Mouse (Mus musculus): ENCODE data around the gene Cldn3. TPM values are rescaled to one million over a fixed set of nuclear protein-coding genes. Genes with fewer than 3 reads are reported as not detected.

Cldn3 gene
- polyA plus RNA-seq (2012; rRNA removed): 3.4 and 6.5 TPM in 2 replicates

DNA sequence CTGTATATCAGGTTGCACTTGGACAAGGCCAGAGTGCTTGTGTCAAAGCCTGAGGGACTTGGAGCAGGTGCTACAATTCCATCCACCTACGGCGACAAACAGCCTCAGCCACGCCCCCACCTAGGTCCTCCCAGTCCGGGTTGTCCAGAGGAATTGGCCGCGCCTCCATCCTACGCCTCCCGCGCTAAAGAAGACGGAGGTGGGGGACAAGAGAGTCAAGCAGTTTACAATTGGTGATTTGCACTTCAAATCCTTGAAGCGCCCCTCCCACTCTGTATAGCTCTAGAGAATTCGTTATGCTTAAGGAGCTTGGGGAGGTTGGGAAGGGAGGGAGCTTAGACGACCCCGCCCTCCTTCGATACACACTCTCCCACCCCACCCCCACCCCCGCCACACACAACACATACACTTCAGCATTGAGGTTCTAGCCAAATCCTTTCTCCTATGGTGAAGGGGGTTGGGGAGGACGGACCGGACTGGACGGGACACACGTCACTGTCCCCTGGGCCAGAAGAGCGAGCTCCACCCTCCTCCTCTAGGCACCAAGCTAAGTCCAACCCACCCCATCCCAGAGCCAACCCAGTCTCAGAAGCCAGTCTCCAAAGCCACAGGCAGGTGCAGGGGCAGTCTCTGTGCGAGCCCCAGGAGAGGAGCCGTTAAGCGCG is at the start of gene Cldn3:
TSS of gene Cldn3 (plus strand) at position 582 of the 665 bp plus-strand sequence.

DNA sequence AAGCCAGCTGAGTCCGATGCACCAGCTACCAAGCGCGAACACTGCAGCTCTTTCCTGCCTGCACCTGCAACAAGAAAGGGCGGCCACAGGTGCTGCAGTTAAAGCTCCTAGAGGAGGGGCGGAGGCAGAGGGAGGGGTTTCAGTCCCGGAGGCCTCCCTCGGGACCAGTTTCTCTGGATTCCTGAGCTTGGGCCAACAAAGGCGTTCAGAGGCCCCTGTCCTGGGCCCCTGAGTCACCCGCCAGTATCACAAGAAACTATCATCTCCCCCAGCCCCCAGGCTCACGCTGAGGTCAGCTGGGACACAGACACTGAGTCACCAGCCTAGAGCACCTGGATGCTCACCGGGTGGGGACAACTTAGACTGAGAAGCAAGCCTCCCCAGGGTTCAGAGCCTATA is 39.2 kb upstream of the Cldn3 start, which contains the start of gene Cldn4:
TSS of gene Cldn4 (minus strand) at position 78 of the 399 bp plus-strand sequence.

DNA sequence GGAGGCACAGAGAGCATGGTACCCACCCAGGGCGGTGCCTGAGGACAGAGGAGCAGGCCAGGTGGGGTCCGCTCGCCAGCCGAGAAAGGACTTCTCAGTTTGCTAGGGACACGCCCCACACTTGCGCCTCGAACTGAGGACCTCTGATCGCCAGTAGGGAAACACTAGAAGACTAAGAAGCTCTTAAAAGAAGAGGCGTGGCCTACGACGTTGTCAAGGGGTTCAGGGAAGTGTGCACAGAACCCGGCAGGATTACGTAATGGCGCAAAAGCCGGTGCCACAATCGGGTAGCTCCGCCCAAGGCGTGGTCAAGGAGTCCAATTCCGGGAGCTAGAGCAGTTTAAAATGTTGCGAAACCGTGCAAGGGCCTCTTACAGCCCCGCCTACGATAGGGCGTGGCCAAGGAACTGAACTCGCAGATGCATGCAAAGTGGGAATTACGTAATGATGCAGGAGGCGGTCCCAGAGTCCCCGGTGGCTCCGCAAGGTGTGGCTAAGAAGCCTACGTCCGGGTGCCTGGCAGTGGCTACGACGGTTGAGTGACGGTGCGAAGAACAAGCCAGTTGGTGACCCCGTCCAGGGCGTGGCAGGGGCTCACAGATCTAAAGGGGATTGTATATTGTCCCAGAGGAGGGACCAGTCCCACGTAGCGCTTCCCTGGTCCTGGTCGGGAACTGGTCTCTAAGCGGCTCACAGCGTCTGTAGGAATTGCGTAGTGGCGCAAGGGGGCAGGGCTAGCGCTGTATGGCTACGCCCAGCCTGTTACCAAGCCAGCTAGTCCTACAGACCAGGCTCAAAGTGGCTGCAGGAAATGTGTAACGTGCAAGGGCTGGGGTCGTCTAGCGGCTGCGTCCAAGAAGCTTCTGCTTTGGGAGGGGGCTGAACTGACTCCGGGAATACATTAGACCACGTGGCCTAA is 22.9 kb downstream of the Cldn3 start, which contains the start of gene Abhd11:
TSS of gene Abhd11 (plus strand) at position 482 of the 919 bp plus-strand sequence.

DNA sequence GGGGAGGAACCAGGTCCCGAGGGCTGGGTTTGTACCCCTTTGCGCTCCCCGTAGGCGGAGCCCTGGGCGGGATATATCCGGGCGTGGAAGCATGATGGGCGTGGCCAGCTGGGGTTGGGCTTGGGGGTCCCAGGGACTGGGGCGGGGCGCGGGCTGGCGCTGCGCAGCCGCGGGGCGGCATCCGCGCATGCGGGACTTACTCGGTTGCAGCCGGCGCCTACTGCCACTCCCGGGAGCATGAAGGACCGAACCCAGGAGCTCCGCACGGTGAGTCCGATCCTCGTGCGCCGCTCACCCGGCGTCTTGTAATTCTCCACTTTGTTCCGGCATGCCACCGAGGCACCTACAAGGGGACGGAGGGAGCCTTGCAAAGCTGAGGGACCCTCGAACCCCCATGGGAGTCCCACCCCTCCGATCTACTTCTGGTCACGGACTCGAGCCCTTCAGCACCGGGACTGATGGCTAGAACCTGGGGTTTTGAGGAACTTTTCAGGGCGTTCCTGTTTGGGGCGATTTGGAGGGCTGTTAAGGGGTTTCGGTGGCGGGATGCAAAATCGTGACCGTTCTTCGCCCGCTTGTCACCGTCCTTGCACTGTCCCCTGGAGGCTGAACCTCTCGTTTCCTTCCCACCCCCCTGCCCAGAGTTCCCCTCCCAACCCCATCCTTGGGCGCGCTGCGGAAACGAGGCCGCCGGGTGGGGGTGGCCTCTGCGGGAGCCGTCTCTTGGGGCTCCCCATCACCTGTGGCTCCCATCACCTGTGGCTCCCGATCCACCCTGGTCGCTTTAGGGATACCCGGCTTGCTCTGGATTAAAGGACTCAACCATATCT is 37.5 kb downstream of the Cldn3 start, which contains the start of gene Stx1a:
TSS of gene Stx1a (plus strand) at position 139 of the 830 bp plus-strand sequence.

Other genes starting within 250 kb of the Cldn3 start
- gene Eln, start 238.9 kb upstream of the Cldn3 start, polyA plus RNA-seq (2012; rRNA removed): 28.7 and 82.5 TPM in 2 replicates
- gene Tmem270, start 79.5 kb upstream of the Cldn3 start, polyA plus RNA-seq (2012; rRNA removed): not detected in 2 replicates
- gene Cldn13, start 70.7 kb upstream of the Cldn3 start, polyA plus RNA-seq (2012; rRNA removed): 0.18 and 0.26 TPM in 2 replicates
- gene Mettl27, start 53.8 kb upstream of the Cldn3 start, polyA plus RNA-seq (2012; rRNA removed): 8.2 and 8.5 TPM in 2 replicates
- gene Cldn4, start 39.3 kb upstream of the Cldn3 start, polyA plus RNA-seq (2012; rRNA removed): 0.41 and 6.9 TPM in 2 replicates
- 79.0 and 84.1 TPM in 2 replicates for gene Abhd11, start 22.9 kb downstream of the Cldn3 start, polyA plus RNA-seq (2012; rRNA removed)
- 112 and 136 TPM in 2 replicates for gene Stx1a, start 37.3 kb downstream of the Cldn3 start, polyA plus RNA-seq (2012; rRNA removed)
- 28.5 and 29.5 TPM in 2 replicates for gene Dnajc30, start 78.0 kb downstream of the Cldn3 start, polyA plus RNA-seq (2012; rRNA removed)
- gene Bud23, start 78.7 kb downstream of the Cldn3 start, polyA plus RNA-seq (2012; rRNA removed): 107 and 110 TPM in 2 replicates
- gene Vps37d, start 92.1 kb downstream of the Cldn3 start, polyA plus RNA-seq (2012; rRNA removed): 56.5 and 60.2 TPM in 2 replicates
- gene Mlxipl, start 103.7 kb downstream of the Cldn3 start, polyA plus RNA-seq (2012; rRNA removed): 1.9 and 2.4 TPM in 2 replicates
- 13.2 and 14.3 TPM in 2 replicates for gene Tbl2, start 163.4 kb downstream of the Cldn3 start, polyA plus RNA-seq (2012; rRNA removed)
- gene Bcl7b, start 182.1 kb downstream of the Cldn3 start, polyA plus RNA-seq (2012; rRNA removed): 23.7 and 26.0 TPM in 2 replicates
- 71.9 and 76.5 TPM in 2 replicates for gene Baz1b, start 201.1 kb downstream of the Cldn3 start, polyA plus RNA-seq (2012; rRNA removed)